Mouse (Mus musculus) spleen, embryonic (tissue): Measurements from ENCODE around the gene Gm4567.
"Not testable (repeated sequence)": the region's sequence is repeated elsewhere in the genome, so short reads cannot be mapped to it uniquely, and the experiment has no call there.

ENCODE experiments used
- CTCF ChIA-PET: fragments of 350-600 bp; sonication (Branson Sonifier 250); formaldehyde crosslinking; loops from one replicate; lab custom pipeline; 2022; lab: Charles Lee

Gene Gm4567

DNA sequence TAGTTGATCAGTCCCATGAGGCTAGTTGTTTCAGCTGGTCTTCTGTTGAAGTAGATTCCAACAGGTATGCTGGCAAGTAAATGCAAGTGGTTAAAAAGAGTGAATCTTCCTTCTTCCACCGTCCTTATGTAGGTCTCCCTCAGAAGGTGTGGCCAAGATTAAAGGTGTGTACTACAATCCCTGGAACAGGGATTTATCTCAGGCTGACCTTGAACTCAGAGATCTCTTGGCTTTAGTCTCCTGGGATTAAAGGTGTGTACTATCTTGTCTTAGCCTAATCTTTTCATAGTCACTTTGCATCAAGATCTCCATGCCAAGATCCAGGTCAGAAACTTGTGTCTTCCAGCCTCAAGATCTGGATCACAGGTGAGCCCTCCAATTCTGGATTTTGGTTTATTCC, at the start of gene Gm4567:
Gene Gm4567, minus strand, starts transcription at position 101 of the 400 bp plus-strand sequence.
- CTCF ChIA-PET = not testable (repeated sequence)

DNA sequence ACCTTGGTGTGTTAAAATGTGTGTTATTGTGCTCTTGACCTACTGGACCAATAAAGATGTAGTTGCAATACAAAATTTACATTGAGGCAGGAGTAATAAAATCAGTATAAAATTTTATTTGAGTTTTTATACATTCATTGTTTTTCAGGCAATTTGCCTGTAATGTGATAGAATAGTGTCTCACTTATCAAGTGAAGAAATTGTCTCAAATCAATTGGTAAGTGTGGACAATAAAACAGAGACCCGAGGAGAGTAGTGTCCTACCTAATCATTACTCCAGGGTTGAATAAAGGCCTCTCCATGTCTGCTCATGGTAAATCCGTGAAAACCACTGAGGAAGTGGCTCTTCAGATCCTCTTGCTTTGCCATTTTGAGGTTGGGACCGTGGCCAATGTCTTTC, 41.9 kb upstream of the Gm4567 start, which contains the start of gene Vmn1r157:
Gene Vmn1r157, plus strand, starts transcription at position 301 of the 400 bp plus-strand sequence.
- CTCF ChIA-PET = not testable (repeated sequence)

DNA sequence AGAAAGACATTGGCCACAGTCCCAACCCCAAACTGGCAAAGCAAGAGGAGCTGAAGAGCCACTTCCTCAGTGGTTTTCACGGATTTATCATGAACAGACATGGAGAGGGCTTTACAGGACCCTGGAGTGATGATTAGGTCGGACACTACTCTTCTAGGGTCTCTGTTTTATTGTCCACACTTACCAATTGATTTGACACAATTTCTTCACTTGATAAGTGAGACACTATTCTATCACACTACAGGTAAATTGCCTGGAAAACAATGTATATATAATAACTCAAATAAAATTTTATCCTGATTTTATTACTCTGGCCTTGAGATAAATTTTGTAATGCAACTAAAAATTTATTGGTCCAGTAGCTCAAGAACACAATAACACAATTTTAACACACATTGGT, 27.3 kb downstream of the Gm4567 start, which contains the start of gene Gm8693:
Gene Gm8693, minus strand, starts transcription at position 101 of the 400 bp plus-strand sequence.
- CTCF ChIA-PET = not testable (repeated sequence)
